Mouse (Mus musculus) olfactory bulb, adult 2 months (tissue): ENCODE data around the gene Gm5244. TPM values are rescaled to one million over a fixed set of nuclear protein-coding genes. Genes with fewer than 3 reads are reported as not detected.

Source experiments
- H3K27ac ChIP-seq: fragments of 200-500 bp; 2 replicates; pipeline ENCODE4 v1.5.1; 2012; ENCODE audit warnings: low read depth, low read length; ENCODE audit not compliant: insufficient read depth
- H3K4me1 ChIP-seq: fragments of 200-500 bp; 2 replicates; pipeline ENCODE4 v1.6.1; 2012; ENCODE audit warnings: low read length; ENCODE audit not compliant: control insufficient read depth, insufficient read depth
- H3K4me3 ChIP-seq: fragments of 200-500 bp; 2 replicates; pipeline ENCODE4 v1.5.1; 2012; ENCODE audit warnings: mild to moderate bottlenecking, low read depth, low read length, moderate library complexity; ENCODE audit not compliant: insufficient read depth
- CTCF ChIP-seq: fragments of 200-500 bp; IDR thresholded peaks from 2 replicates; pipeline ENCODE4 v1.5.1; 2012; ENCODE audit warnings: low read depth, mild to moderate bottlenecking, low read length, moderate library complexity; ENCODE audit not compliant: insufficient read depth
- POLR2A ChIP-seq: fragments of 200-500 bp; IDR thresholded peaks from 2 replicates; pipeline ENCODE4 v1.6.1; 2012; ENCODE audit warnings: mild to moderate bottlenecking, low read depth, low read length, moderate library complexity; ENCODE audit not compliant: insufficient read depth
- WGBS: fragments of 180-500 bp; shearing (Covaris S2); methylation state at CpG from one replicate; pipeline ENCODE4 v1.1.7; 2018; 5-methylcytosine and 5-hydroxymethylcytosine counted together
- polyA plus RNA-seq: library from polyadenylated mRNA; stranded (reverse); fragments of >200 nt; gene quantifications from 2 replicates; pipeline ENCODE4 v1.2.4, GENCODE M21; 2012; ENCODE audit warnings: low replicate concordance; ENCODE audit not compliant: missing spikeins, insufficient read depth, insufficient read length

Gm5244 gene
- polyA plus RNA-seq: not detected in 2 replicates

DNA sequence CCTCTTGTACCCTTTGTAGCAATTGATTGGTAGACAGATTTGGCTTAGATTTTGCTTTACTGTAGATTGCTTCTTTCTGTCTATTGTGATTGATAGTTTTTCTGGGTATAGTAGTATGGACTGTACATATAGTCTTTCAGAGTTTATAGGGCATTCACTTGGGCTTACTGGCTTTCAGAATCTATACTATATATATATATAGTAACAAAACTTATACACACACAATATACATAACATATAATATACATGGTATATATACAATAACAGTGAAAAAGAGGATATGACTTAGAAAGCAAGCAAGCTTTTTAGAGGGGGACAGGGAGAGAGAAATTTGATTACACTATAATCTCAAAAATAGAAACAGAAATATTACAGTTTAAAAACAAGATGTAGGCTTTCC, at the start of gene Gm5244:
Gene Gm5244, plus strand, starts transcription at position 301 of the 400 bp plus-strand sequence.
- Histone ChIP-seq H3K27ac (no peak within 1 kb of the TSS), H3K4me3 (no peak within 1 kb of the TSS), H3K4me1 (no peaks in the 10 kb centered on the region)
- TF ChIP-seq CTCF (no peak), POLR2A (no peak)

DNA sequence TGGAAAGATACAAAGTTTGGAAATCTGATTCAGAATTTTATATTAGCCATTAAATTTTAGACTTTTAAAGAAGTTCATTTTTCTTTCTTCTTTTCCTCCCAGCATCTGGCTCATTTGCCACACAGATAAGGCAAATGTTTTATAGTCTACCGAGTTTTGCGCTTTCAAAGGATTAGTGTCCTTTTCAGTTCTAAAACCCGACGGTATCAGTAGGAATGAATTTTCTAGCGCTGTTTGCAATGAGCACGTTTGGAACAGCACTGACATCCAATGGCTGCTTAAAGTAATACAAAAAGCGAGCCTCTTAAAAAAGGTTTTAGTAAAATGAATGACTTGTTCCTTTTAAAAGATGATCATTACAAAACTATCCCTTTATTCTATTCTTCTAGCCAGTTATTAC, 49.4 kb upstream of the Gm5244 start:
- Histone ChIP-seq H3K4me3 (no peak overlapping the region), H3K4me1 (no peaks in the 10 kb centered on the region), H3K27ac (peak overlapping the region; percentile 84; the same call in 1 of the 2 replicates)
- under 1% methylated on average over 7 of the region's 7 CpGs for WGBS
- no peak for TF ChIP-seq CTCF
- no peak for TF ChIP-seq POLR2A

DNA sequence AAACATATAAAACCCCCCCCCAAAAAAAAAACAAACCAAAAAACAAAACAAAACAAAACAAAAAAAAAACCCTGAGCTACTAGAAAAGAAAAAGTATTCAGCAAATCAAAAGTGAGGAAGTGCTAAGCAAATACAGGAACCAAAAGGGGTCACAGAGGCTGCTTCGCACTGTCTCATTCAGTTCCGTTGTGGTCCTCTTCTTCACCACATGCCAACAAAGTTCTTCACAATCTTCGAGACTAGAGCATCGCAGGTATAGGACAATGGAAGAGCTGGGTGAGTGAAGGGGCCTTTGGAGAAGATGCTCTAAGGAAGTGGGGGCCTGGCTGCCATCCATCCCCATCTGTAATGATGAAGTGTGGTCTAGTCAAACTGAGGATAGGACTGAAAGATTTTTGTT, 48.1 kb upstream of the Gm5244 start:
- WGBS: 76% methylated on average over 4 of the region's 4 CpGs
- TF ChIP-seq CTCF (no peak), POLR2A (no peak)
- H3K27ac ChIP-seq: no peak overlapping the region
- no peak overlapping the region for H3K4me3 ChIP-seq
- H3K4me1 ChIP-seq: no peaks in the 10 kb centered on the region

DNA sequence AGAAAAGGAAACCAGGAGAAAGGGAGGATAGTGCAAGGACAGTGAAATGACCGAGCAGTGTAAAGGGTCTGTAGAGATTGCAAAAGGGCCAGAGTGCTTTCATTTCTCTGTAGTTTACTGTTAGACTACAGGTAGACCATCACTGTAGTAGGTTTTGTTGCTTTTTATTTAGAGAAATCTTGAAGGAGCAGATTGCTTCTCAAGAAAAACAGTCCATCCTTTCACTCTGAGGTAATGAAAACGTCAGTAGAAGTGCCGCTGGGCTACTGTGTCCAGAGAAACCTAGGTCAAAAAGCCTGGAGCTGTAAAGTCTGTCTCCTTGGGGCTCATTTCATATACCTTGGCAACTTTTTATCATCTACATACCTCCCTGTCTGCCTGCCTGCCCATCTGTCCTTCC, 47.4 kb upstream of the Gm5244 start:
- H3K4me1 ChIP-seq: no peaks in the 10 kb centered on the region
- no peak overlapping the region for H3K27ac ChIP-seq
- H3K4me3 ChIP-seq: no peak overlapping the region
- TF ChIP-seq CTCF (no peak), POLR2A (no peak)
- WGBS: 85% methylated on average over 3 of the region's 3 CpGs

DNA sequence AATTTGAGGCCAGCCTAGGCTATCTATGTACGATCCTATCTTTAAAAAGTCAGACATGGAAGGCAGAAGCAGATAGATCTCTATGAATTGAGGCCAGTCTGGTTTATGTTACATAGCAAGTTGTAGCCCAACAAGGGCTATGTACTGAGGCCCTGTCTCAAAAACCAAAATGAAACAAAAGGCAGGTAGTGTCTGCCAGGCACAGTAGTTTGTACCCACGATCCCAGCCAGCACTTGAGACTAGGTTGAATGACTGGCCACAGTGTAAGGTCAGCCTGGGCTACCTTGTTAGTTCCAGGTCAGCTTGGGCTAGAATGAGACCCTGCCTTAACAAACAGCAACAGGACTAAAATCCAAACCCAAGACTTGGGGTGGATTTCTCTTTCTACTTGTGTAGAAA, 45.9 kb upstream of the Gm5244 start:
- no peaks in the 10 kb centered on the region for H3K4me1 ChIP-seq
- 72% methylated on average over 2 of the region's 2 CpGs for WGBS

DNA sequence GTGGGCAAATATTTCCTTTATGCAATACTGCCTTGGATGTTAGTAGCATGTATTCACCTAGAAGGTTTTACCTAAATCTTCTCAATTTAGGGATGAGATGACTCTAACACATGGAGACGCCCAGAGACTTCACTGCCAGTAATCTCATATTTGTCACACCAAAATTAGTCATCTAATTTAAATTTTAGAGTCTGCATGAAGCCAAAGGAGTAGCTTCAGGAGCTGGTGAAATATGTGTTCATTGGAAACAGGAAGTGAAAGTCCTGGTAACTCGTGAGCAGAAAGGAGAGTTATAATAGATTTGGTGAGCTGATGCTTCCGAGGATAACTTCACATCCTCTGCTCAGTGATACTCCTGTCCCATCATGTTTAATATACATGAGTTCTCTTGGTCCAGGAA, 45.4 kb upstream of the Gm5244 start:
- H3K27ac ChIP-seq: no peak overlapping the region
- H3K4me3 ChIP-seq: no peak overlapping the region
- TF ChIP-seq POLR2A (no peak), CTCF (no peak)
- 77% methylated on average over 3 of the region's 3 CpGs for WGBS
- no peaks in the 10 kb centered on the region for H3K4me1 ChIP-seq

More for the DNA sequence above, 45.9 kb upstream of the Gm5244 start:
- Histone ChIP-seq H3K4me3 (no peak overlapping the region), H3K27ac (no peak overlapping the region)
- TF ChIP-seq POLR2A (no peak), CTCF (no peak)

DNA sequence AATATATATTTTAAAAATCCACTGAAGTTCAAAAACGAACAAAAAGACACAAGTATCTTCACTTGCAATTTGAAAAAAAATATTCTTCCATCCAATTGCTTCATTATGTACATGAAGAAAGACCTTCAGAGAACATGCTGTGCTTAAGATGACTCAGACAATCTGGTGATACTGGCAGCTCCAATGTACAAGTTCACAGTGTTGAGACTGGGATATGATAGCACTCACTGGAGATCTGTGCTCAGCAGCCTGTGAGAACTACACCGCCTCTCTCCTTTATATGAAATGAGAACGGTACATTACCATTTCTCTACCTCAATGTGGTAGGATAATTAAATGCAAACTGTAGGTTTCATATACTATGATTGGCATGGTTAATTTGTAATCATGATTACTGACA, 43.7 kb upstream of the Gm5244 start:
- 70% methylated on average over 3 of the region's 3 CpGs for WGBS
- H3K4me3 ChIP-seq: no peak overlapping the region
- H3K27ac ChIP-seq: no peak overlapping the region
- H3K4me1 ChIP-seq: no peaks in the 10 kb centered on the region
- no peak for TF ChIP-seq POLR2A
- no peak for TF ChIP-seq CTCF

DNA sequence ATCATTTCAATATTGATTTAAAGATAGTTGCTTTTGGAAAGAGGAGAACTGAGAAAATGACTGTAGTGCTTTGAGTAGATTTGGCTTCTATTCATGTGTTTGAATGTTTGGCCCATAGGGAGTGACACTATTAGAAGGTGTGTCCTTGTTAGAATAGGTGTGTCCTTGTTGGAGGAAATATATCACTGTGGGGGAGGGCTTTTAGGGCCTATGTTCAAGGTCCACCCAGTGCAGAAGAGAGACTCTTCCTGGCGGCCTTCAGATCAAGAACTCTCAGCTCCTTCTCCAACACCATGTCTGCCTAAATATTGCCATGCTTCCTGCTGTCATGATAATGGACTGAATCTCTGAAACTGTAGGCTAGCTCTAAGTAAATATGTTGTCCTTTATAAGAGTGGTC, 42.2 kb upstream of the Gm5244 start:
- TF ChIP-seq POLR2A (no peak), CTCF (no peak)
- Histone ChIP-seq H3K27ac (no peak overlapping the region), H3K4me1 (no peaks in the 10 kb centered on the region), H3K4me3 (no peak overlapping the region)
- 84% methylated on average over 1 of the region's 1 CpGs for WGBS

DNA sequence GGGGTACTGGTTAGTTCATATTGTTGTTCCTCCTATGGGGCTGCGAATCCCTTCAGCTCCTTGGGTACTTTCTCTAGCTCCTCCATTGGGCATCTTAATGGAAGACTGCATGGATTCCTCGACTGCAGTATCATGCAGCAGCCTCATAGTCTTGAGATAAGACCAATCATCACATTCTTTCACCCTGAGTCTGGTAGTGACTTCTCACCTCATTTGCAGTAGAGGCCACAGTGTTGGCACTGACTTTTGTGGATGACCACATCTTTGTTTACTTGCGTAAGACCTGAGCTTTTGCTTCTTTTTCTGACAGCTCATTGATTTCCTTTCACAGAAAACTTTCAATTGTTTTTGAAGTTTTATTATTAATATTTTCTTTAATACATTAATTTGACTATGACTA, 40.8 kb upstream of the Gm5244 start:
- H3K4me1 ChIP-seq: no peaks in the 10 kb centered on the region
- no peak overlapping the region for H3K27ac ChIP-seq
- TF ChIP-seq CTCF: no peak
- no peak for TF ChIP-seq POLR2A
- WGBS: 90% methylated on average over 3 of the region's 3 CpGs
- no peak overlapping the region for H3K4me3 ChIP-seq

DNA sequence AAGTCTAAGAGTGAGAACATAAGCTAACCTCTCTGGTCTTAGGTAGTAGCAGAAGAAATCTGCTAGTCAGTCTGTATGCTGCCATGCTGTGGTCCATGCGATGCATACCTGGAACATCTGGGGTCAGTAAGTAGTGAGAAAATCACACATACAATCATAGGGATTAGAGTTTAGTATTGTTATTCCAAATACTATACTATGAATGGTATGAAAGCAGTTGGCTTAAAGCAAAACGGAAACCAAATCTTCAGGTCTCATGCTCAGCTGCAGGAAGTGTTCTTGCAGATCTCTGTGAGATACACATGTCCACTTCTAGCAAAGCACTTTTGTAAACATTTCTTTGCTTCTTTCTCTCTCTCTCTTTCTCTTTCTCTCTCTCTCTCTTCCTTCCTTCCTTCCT, 40.3 kb upstream of the Gm5244 start:
- WGBS: 74% methylated on average over 2 of the region's 2 CpGs
- Histone ChIP-seq H3K27ac (no peak overlapping the region), H3K4me3 (no peak overlapping the region), H3K4me1 (no peaks in the 10 kb centered on the region)
- no peak for TF ChIP-seq CTCF
- no peak for TF ChIP-seq POLR2A
